Mouse (Mus musculus) mesoderm, embryonic 11.5 days (tissue): ENCODE results near the gene Lsamp.

Source experiments
- DNase-seq: peaks from one replicate; pipeline ENCODE4 v3.0.0-alpha.2; 2012; ENCODE audit warnings: low read depth, low spot score

Lsamp gene

GRCm38 (mm10) chr16:39984205-39984634 lies at the start of gene Lsamp:
Gene Lsamp (plus strand): TSS chr16:39984361.
- peak; percentile 82 for DNase-seq

GRCm38 (mm10) chr16:39957686-39958085 lies 26.5 kb upstream of the Lsamp start:
- DNase-seq, result no peak

GRCm38 (mm10) chr16:39972712-39973111 lies 11.4 kb upstream of the Lsamp start:
- DNase-seq, result no peak

- DNase-seq, result peak; percentile 62
Measured at GRCm38 (mm10) chr16:39984635-39985291, 602 bp downstream of the Lsamp start.

GRCm38 (mm10) chr16:39988466-39988865 lies 4.3 kb downstream of the Lsamp start:
- DNase-seq, result no peak

- no peak for DNase-seq
Measured at GRCm38 (mm10) chr16:39994821-39995220, 10.7 kb downstream of the Lsamp start.

GRCm38 (mm10) chr16:40008800-40009199 lies 24.6 kb downstream of the Lsamp start:
- no peak for DNase-seq

- no peak for DNase-seq
Measured at GRCm38 (mm10) chr16:40011106-40011505, 26.9 kb downstream of the Lsamp start.

GRCm38 (mm10) chr16:40022611-40023010 lies 38.5 kb downstream of the Lsamp start:
- no peak for DNase-seq

- DNase-seq, result no peak
Measured at GRCm38 (mm10) chr16:40036719-40037118, 52.6 kb downstream of the Lsamp start.

GRCm38 (mm10) chr16:40059546-40059945 lies 75.4 kb downstream of the Lsamp start:
- no peak for DNase-seq

- DNase-seq, result no peak
Measured at GRCm38 (mm10) chr16:40059968-40060367, 75.8 kb downstream of the Lsamp start.

- no peak for DNase-seq
Measured at GRCm38 (mm10) chr16:40060491-40060890, 76.3 kb downstream of the Lsamp start.

GRCm38 (mm10) chr16:40075556-40075955 lies 91.4 kb downstream of the Lsamp start:
- no peak for DNase-seq

GRCm38 (mm10) chr16:40080224-40080623 lies 96.1 kb downstream of the Lsamp start:
- peak; percentile 15 for DNase-seq

GRCm38 (mm10) chr16:40104329-40104728 lies 120.2 kb downstream of the Lsamp start:
- DNase-seq, result no peak

- DNase-seq, result no peak
Measured at GRCm38 (mm10) chr16:40182918-40183317, 198.8 kb downstream of the Lsamp start.

- no peak for DNase-seq
Measured at GRCm38 (mm10) chr16:40187987-40188590, 203.9 kb downstream of the Lsamp start.

- no peak for DNase-seq
Measured at GRCm38 (mm10) chr16:40194401-40194800, 210.2 kb downstream of the Lsamp start.

- no peak for DNase-seq
Measured at GRCm38 (mm10) chr16:40194839-40195238, 210.7 kb downstream of the Lsamp start.

GRCm38 (mm10) chr16:40228627-40229026 lies 244.5 kb downstream of the Lsamp start:
- peak; percentile 55 for DNase-seq

- no peak for DNase-seq
Measured at GRCm38 (mm10) chr16:40233066-40233465, 248.9 kb downstream of the Lsamp start.

- no peak for DNase-seq
Measured at GRCm38 (mm10) chr16:40234151-40234895, 250.2 kb downstream of the Lsamp start.
